Mouse (Mus musculus): Measurements from ENCODE around the gene Soga1. TPM values are rescaled to one million over a fixed set of nuclear protein-coding genes. Genes with fewer than 3 reads are reported as not detected.

Soga1 gene
- total RNA-seq, 2 experiments from 2014 or later = 20.0 to 26.0 TPM

Other genes starting within 250 kb of the Soga1 start
- under 1 TPM; 0.61 to 0.76 TPM for gene Tgif2, start 239.2 kb downstream of the Soga1 start, total RNA-seq (2021)
- 1 to 10 TPM; 1.0 to 4.5 TPM for gene 4930518I15Rik, start 221.3 kb downstream of the Soga1 start, total RNA-seq (2021)
- 100 to 1,000 TPM in 1 of 2 experiments, 10 to 100 TPM in 1; 89.8 to 102 TPM for gene Rab5if, start 216.1 kb downstream of the Soga1 start, total RNA-seq (2021)
- under 1 TPM; 0.45 to 0.57 TPM for gene Sla2, start 192.1 kb downstream of the Soga1 start, total RNA-seq (2021)
- gene Ndrg3, start 87.2 kb downstream of the Soga1 start, total RNA-seq (2021) = 100 to 1,000 TPM; 495 to 546 TPM
- gene Dsn1, start 72.1 kb downstream of the Soga1 start, total RNA-seq (2021) = 1 to 10 TPM; 6.5 to 7.5 TPM
- not detected for gene Tldc2, start 7.8 kb upstream of the Soga1 start, total RNA-seq (2021)
- 10 to 100 TPM; 10.3 to 12.7 TPM for gene Samhd1, start 56.0 kb upstream of the Soga1 start, total RNA-seq (2021)
- gene Rbl1, start 125.3 kb upstream of the Soga1 start, total RNA-seq (2021) = 1 to 10 TPM; 1.2 to 2.1 TPM
- gene Rpn2, start 199.8 kb upstream of the Soga1 start, total RNA-seq (2021) = 100 to 1,000 TPM; 124 to 128 TPM
- gene Mroh8, start 200.3 kb upstream of the Soga1 start, total RNA-seq (2021) = 1 to 10 TPM; 1.8 to 1.9 TPM